Mouse (Mus musculus) liver, embryonic 18 days (tissue): Measurements from ENCODE around the gene Alg10b. TPM values are rescaled to one million over a fixed set of nuclear protein-coding genes. Genes with fewer than 3 reads are reported as not detected.

ENCODE experiments used
- polyA plus RNA-seq: library from polyadenylated mRNA; depleted of rRNA; stranded (reverse); fragments of >200 nt; gene quantifications from 2 replicates; pipeline ENCODE4 v1.2.3, GENCODE M21; 2012; rRNA removed

Alg10b gene
- polyA plus RNA-seq: 4.7 and 5.1 TPM in 2 replicates

GRCm38 (mm10) chr15:90223969-90224750 lies at the start of gene Alg10b:
Alg10b (plus strand) TSS chr15:90224311.

